Mouse (Mus musculus) cerebellum, postnatal 4 days (tissue): ENCODE results near the gene Ccdc57.
"Not testable (repeated sequence)": the region's sequence is repeated elsewhere in the genome, so short reads cannot be mapped to it uniquely, and the experiment has no call there.

ENCODE experiments used
- DNase-seq, 2 experiments: peaks; one replicate each; pipeline ENCODE4 v3.0.0; 2022; ENCODE audit warnings: low spot score in 2 of 2, mixed read lengths in 1 of 2

Ccdc57 gene

GRCm38 (mm10) chr11:120784064-120784791, 148.4 kb downstream of the Ccdc57 start, which contains the start of the genes Rfng and Gps1:
Gene Rfng (minus strand): TSS chr11:120784207.
Gene Gps1 (plus strand): TSS chr11:120784272.
- DNase-seq, result peak; percentile 66 to 81

GRCm38 (mm10) chr11:120783426-120784063, 149.1 kb downstream of the Ccdc57 start:
- DNase-seq, result no peak

- not testable (repeated sequence) for DNase-seq
These were observed 151.3 kb downstream of the Ccdc57 start for GRCm38 (mm10) chr11:120781361-120781760.

GRCm38 (mm10) chr11:120779876-120780275, 152.8 kb downstream of the Ccdc57 start:
- no peak for DNase-seq

- no peak for DNase-seq
These were observed 155.5 kb downstream of the Ccdc57 start for GRCm38 (mm10) chr11:120777123-120777522.
